ENCODE assay signal across 35 mouse cellular contexts in genomic region chr3:105010681-105011339, GRCm38 (mm10). TPM values are rescaled to one million over a fixed set of nuclear protein-coding genes. Genes with fewer than 3 reads are reported as not detected.
DNase-seq lines count a peak whose midpoint lies in the region; ATAC-seq and TF ChIP-seq lines count a peak whose summit lies in the region.
"Had no signal": no experiment of that assay in that cellular context is flagged by ENCODE, and none has a peak within 500 bp of the region (broad histone marks: within the 10 kb centered on the region; RNA-seq: fewer than 3 reads in every experiment).

No protein-coding gene starts in this region.

- no peak overlapping the region for H3K27ac ChIP-seq in kidney, postnatal 0 days
- no peak overlapping the region for H3K27ac ChIP-seq in neural tube, embryonic 15.5 days (replicated peaks)
- H3K27ac ChIP-seq: embryonic facial prominence, embryonic 10.5 days; embryonic facial prominence, embryonic 13.5 days; forebrain, embryonic 12.5 days; forebrain, embryonic 15.5 days; heart, adult 2 months; heart, embryonic 10.5 days; heart, embryonic 13.5 days; hindbrain, embryonic 14.5 days; hindbrain, postnatal 0 days had no signal

- H3K36me3 ChIP-seq in kidney, postnatal 0 days (ENCODE audit: insufficient read depth, low read length) = peaks cover 40% of the 10 kb centered on the region
- peaks cover 59% of the 10 kb centered on the region for H3K36me3 ChIP-seq in neural tube, embryonic 15.5 days
- H3K36me3 ChIP-seq: G1E had no signal

- no peaks in the 10 kb centered on the region for H3K27me3 ChIP-seq in kidney, postnatal 0 days (ENCODE audit: insufficient read depth, low read length)
- no peaks in the 10 kb centered on the region for H3K27me3 ChIP-seq in neural tube, embryonic 15.5 days (replicated peaks)
- H3K27me3 ChIP-seq: CH12.LX; embryonic facial prominence, embryonic 13.5 days; forebrain, embryonic 12.5 days; forebrain, embryonic 15.5 days; heart, embryonic 13.5 days had no signal

- H3K9ac ChIP-seq in kidney, postnatal 0 days (ENCODE audit: low read depth, low read length) = no peak overlapping the region
- no peak overlapping the region for H3K9ac ChIP-seq in neural tube, embryonic 15.5 days (replicated peaks)
- H3K9ac ChIP-seq: embryonic facial prominence, embryonic 13.5 days; forebrain, embryonic 12.5 days; forebrain, embryonic 15.5 days; heart, embryonic 13.5 days; hindbrain, embryonic 14.5 days had no signal

- 64% methylated on average over 11 of the region's 11 CpGs for WGBS in kidney, postnatal 0 days
- WGBS in neural tube, embryonic 15.5 days = 89% methylated on average over 11 of the region's 11 CpGs

- H3K4me1 ChIP-seq in kidney, postnatal 0 days (replicated peaks; ENCODE audit: insufficient read depth, low read length) = no peaks in the 10 kb centered on the region
- no peaks in the 10 kb centered on the region; the same call in 1 of the 2 replicates for H3K4me1 ChIP-seq in neural tube, embryonic 15.5 days
- H3K4me1 ChIP-seq: embryonic facial prominence, embryonic 10.5 days; embryonic facial prominence, embryonic 13.5 days; forebrain, embryonic 12.5 days; forebrain, embryonic 15.5 days had no signal

- no peak overlapping the region for H3K4me2 ChIP-seq in kidney, postnatal 0 days (ENCODE audit: low read length)
- no peak overlapping the region for H3K4me2 ChIP-seq in neural tube, embryonic 15.5 days
- H3K4me2 ChIP-seq: embryonic facial prominence, embryonic 13.5 days; forebrain, embryonic 12.5 days; forebrain, embryonic 15.5 days; heart, embryonic 13.5 days; hindbrain, embryonic 14.5 days had no signal

- DNase-seq in kidney, postnatal 0 days (ENCODE audit: low spot score) = peak; percentile 47
- DNase-seq in kidney, postnatal 10 days = no peak
- DNase-seq in 3134 (ENCODE audit: extremely low read depth, insufficient read length, low spot score) (peak; percentile 48), 3T3-L1 (ENCODE audit: low read depth, low spot score) (peak; percentile 50)
- DNase-seq in urinary bladder, adult 2 months (ENCODE audit: low spot score) = no peak
- DNase-seq: adrenal gland, adult 8-10 months; adrenal gland, postnatal 25 days; B cell, adult 2 months; cerebellum, adult 11-12 months; cerebellum, adult 8-10 months; cerebellum, postnatal 10 days; cerebellum, postnatal 36 days; embryo, embryonic 11 days; gastrocnemius, postnatal 10 days; gastrocnemius, postnatal 36 days; heart, postnatal 14 days; heart, postnatal 4 days had no signal

- TF ChIP-seq CTCF in kidney, postnatal 0 days (IDR thresholded peaks at IDR 0.05; ENCODE audit: low read depth) = no peak

- H3K4me3 ChIP-seq in kidney, postnatal 0 days (replicated peaks; ENCODE audit: low read depth, low read length) = no peak overlapping the region
- H3K4me3 ChIP-seq in neural tube, embryonic 15.5 days (replicated peaks) = no peak overlapping the region
- H3K4me3 ChIP-seq: embryonic facial prominence, embryonic 10.5 days; embryonic facial prominence, embryonic 13.5 days; erythroblast, embryonic 14.5 days; forebrain, embryonic 12.5 days; forebrain, embryonic 15.5 days; heart, adult 2 months; heart, embryonic 10.5 days; heart, embryonic 13.5 days had no signal

- ATAC-seq in kidney, postnatal 0 days (replicated peaks; ENCODE audit: low FRiP score, low read depth) = peak; percentile 49; the same call in 1 of the 2 replicates
- ATAC-seq in neural tube, embryonic 15.5 days (ENCODE audit: low FRiP score) = no peak
- ATAC-seq: activated CD4-positive, CD25-positive, alpha-beta regulatory T cell, adult 4 months; forebrain, embryonic 15.5 days; hindbrain, postnatal 0 days had no signal

- no peaks in the 10 kb centered on the region for H3K9me3 ChIP-seq in kidney, postnatal 0 days (replicated peaks; ENCODE audit: low read length)
- no peaks in the 10 kb centered on the region for H3K9me3 ChIP-seq in neural tube, embryonic 15.5 days (replicated peaks)
- H3K9me3 ChIP-seq: embryonic facial prominence, embryonic 10.5 days; embryonic facial prominence, embryonic 13.5 days; forebrain, embryonic 12.5 days; forebrain, embryonic 15.5 days; G1E; heart, embryonic 10.5 days; heart, embryonic 13.5 days had no signal

RNA-seq across cellular contexts. Expression of gene Cttnbp2nl, which starts 42.1 kb away (rescaled TPM):
- 26.4 and 26.5 TPM in 2 replicates for polyA plus RNA-seq in kidney, postnatal 0 days (2015; fragmentation: Nextera tagmentation; extraction: Ambion mirVana)
- polyA plus RNA-seq in neural tube, embryonic 15.5 days (2015; fragmentation: Nextera tagmentation; extraction: Ambion mirVana) = 35.8 and 38.8 TPM in 2 replicates
- 4.0 and 7.9 TPM in 2 replicates for polyA plus RNA-seq in urinary bladder, adult 2 months (2012; rRNA removed)
- polyA plus RNA-seq: activated CD4-positive, CD25-positive, alpha-beta regulatory T cell, adult 4 months had no signal

RNA-seq across cellular contexts. Expression of gene Wnt2b, which starts 49.1 kb away (rescaled TPM):
- 0.43 and 0.59 TPM in 2 replicates for polyA plus RNA-seq in kidney, postnatal 0 days (2015; fragmentation: Nextera tagmentation; extraction: Ambion mirVana)
- 0.78 and 0.88 TPM in 2 replicates for polyA plus RNA-seq in neural tube, embryonic 15.5 days (2015; fragmentation: Nextera tagmentation; extraction: Ambion mirVana)
- 14.3 and 19.6 TPM in 2 replicates for polyA plus RNA-seq in urinary bladder, adult 2 months (2012; rRNA removed)
- polyA plus RNA-seq: erythroblast, embryonic 14.5 days; G1E had no signal

RNA-seq across cellular contexts. Expression of gene 4930564D02Rik, which starts 55.8 kb away (rescaled TPM):
- not detected in 2 replicates for polyA plus RNA-seq in kidney, postnatal 0 days (2015; fragmentation: Nextera tagmentation; extraction: Ambion mirVana)
- polyA plus RNA-seq in neural tube, embryonic 15.5 days (2015; fragmentation: Nextera tagmentation; extraction: Ambion mirVana) = not detected in 2 replicates
- polyA plus RNA-seq in urinary bladder, adult 2 months (2012; rRNA removed) = not detected in 2 replicates
- polyA plus RNA-seq: activated CD4-positive, CD25-positive, alpha-beta regulatory T cell, adult 4 months; brain, embryonic 14.5 days; cortical plate, adult 2 months; embryonic facial prominence, embryonic 10.5 days; embryonic facial prominence, embryonic 13.5 days; erythroblast, embryonic 14.5 days; forebrain, embryonic 12.5 days; forebrain, embryonic 15.5 days; G1E; heart, adult 2 months; heart, embryonic 10.5 days; heart, embryonic 13.5 days; heart, embryonic 16.5 days; hindbrain, embryonic 11.5 days; hindbrain, embryonic 14.5 days; hindbrain, postnatal 0 days had no signal

Comparison
In these comparisons a context has a peak if more than half of its experiments do, and no peak if none do; other contexts are left out.
1. DNase-seq: peak in kidney, postnatal 0 days (single experiment), 3134 (single experiment) and 3T3-L1 (single experiment); none in kidney, postnatal 10 days (single experiment) and urinary bladder, adult 2 months (single experiment).